Mouse (Mus musculus): ENCODE measurements around the gene Tifa.

DNA sequence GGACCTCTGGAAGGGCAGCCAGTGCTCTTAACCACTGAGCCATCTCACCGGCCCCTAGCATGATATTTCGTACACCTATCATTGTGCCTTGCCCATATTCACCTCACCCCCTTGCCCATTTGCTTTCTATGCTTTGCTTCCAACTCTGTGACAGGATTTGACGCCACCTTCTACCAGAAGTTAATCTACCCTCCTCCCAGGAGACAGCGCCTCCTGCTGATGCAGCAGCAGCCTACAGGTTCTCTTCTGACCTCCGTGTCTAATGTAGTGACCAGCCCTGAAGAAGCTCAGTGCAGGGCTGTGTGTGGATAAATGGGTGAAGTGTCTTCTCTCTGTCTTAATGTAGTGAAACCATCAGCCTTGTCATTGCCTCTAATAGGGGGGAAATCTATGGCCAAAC is 25.1 kb upstream of the Tifa start:
- no peak for TF ChIP-seq CTCF (IDR thresholded peaks at IDR 0.05; ENCODE audit: control insufficient read depth, insufficient read depth, insufficient read length)
- no peak for TF ChIP-seq CEBPB (IDR thresholded peaks at IDR 0.05; ENCODE audit: low read depth)
- no peak for TF ChIP-seq MAX (IDR thresholded peaks at IDR 0.05)
